ENCODE assay signal across 25 mouse cellular contexts in genomic region chr6:123175549-123175948, GRCm38 (mm10). TPM values are rescaled to one million over a fixed set of nuclear protein-coding genes. Genes with fewer than 3 reads are reported as not detected.
DNase-seq lines count a peak whose midpoint lies in the region; ATAC-seq lines count a peak whose summit lies in the region.
"Had no signal": no experiment of that assay in that cellular context is flagged by ENCODE, and none has a peak within 500 bp of the region (broad histone marks: within the 10 kb centered on the region; RNA-seq: fewer than 3 reads in every experiment).

No protein-coding gene starts in this region.

- no peaks in the 10 kb centered on the region for H3K9me3 ChIP-seq in liver, embryonic 16.5 days (replicated peaks; ENCODE audit: control insufficient read depth, low read length)
- H3K9me3 ChIP-seq in liver, embryonic 11.5 days (ENCODE audit: control insufficient read depth, low read length) = no peaks in the 10 kb centered on the region
- H3K9me3 ChIP-seq: embryonic facial prominence, embryonic 13.5 days; forebrain, embryonic 12.5 days; heart, embryonic 10.5 days; hindbrain, embryonic 15.5 days had no signal

- 0 out of 2 replicates have a peak, but pooled peaks have one; percentile 48 for ATAC-seq in liver, embryonic 16.5 days (ENCODE audit: low read depth)
- no peak for ATAC-seq in liver, embryonic 11.5 days (replicated peaks; ENCODE audit: low FRiP score)
- ATAC-seq in common myeloid progenitor, adult 5-6 weeks (replicated peaks; ENCODE audit: low read depth, poor library complexity, severe bottlenecking) = peak; percentile 77
- peak; percentile 82 for ATAC-seq in megakaryocyte, adult 5-6 weeks (ENCODE audit: poor library complexity, severe bottlenecking)
- ATAC-seq: forebrain, embryonic 16.5 days had no signal

- no peaks in the 10 kb centered on the region for H3K27me3 ChIP-seq in liver, embryonic 16.5 days (ENCODE audit: control insufficient read depth, insufficient read depth, low read depth, low read length)
- H3K27me3 ChIP-seq in liver, embryonic 11.5 days (replicated peaks; ENCODE audit: control insufficient read depth, insufficient read depth, low read length) = no peaks in the 10 kb centered on the region
- H3K27me3 ChIP-seq: embryonic facial prominence, embryonic 13.5 days; forebrain, embryonic 12.5 days; hindbrain, embryonic 15.5 days had no signal

- no peak overlapping the region for H3K4me3 ChIP-seq in liver, embryonic 16.5 days (ENCODE audit: low read depth, low read length)
- no peak overlapping the region for H3K4me3 ChIP-seq in liver, embryonic 11.5 days (ENCODE audit: low read depth, low read length)
- H3K4me3 ChIP-seq: embryonic facial prominence, embryonic 13.5 days; forebrain, embryonic 12.5 days; heart, embryonic 10.5 days; hindbrain, embryonic 15.5 days had no signal

- no peaks in the 10 kb centered on the region for H3K4me1 ChIP-seq in liver, embryonic 16.5 days (ENCODE audit: control insufficient read depth, low read depth, low read length)
- no peaks in the 10 kb centered on the region for H3K4me1 ChIP-seq in liver, embryonic 11.5 days (replicated peaks; ENCODE audit: control insufficient read depth, insufficient read depth, low read length)
- H3K4me1 ChIP-seq: embryonic facial prominence, embryonic 13.5 days; forebrain, embryonic 12.5 days; heart, embryonic 10.5 days; hindbrain, embryonic 15.5 days had no signal

- no peaks in the 10 kb centered on the region for H3K36me3 ChIP-seq in liver, embryonic 16.5 days (ENCODE audit: control insufficient read depth, insufficient read depth)
- no peaks in the 10 kb centered on the region for H3K36me3 ChIP-seq in liver, embryonic 11.5 days (ENCODE audit: control insufficient read depth, insufficient read depth, low read length)
- H3K36me3 ChIP-seq: embryonic facial prominence, embryonic 13.5 days; forebrain, embryonic 12.5 days; heart, embryonic 10.5 days; hindbrain, embryonic 15.5 days had no signal

- 26% methylated on average over 1 of the region's 1 CpGs for WGBS in liver, embryonic 16.5 days (ENCODE audit: insufficient replicate concordance)
- 90% methylated on average over 1 of the region's 1 CpGs for WGBS in liver, embryonic 11.5 days

- H3K27ac ChIP-seq in liver, embryonic 16.5 days (ENCODE audit: low read length) = peak overlapping the region; percentile 22; the same call in 1 of the 2 replicates
- no peak overlapping the region for H3K27ac ChIP-seq in liver, embryonic 11.5 days (ENCODE audit: low read depth, low read length)
- H3K27ac ChIP-seq: embryonic facial prominence, embryonic 13.5 days; forebrain, embryonic 12.5 days; heart, embryonic 10.5 days; hindbrain, embryonic 15.5 days had no signal

- no peak overlapping the region for H3K4me2 ChIP-seq in liver, embryonic 16.5 days (ENCODE audit: low read depth, low read length)
- H3K4me2 ChIP-seq in liver, embryonic 11.5 days = no peak overlapping the region
- H3K4me2 ChIP-seq: embryonic facial prominence, embryonic 13.5 days; forebrain, embryonic 12.5 days; hindbrain, embryonic 15.5 days had no signal

- DNase-seq in liver, embryonic 11.5 days (ENCODE audit: low spot score) = no peak
- DNase-seq in 416B (ENCODE audit: low read depth) = peak; percentile 45
- DNase-seq in T-cell, adult 2 months (ENCODE audit: low spot score) = no peak
- DNase-seq in ovary, postnatal 14 days (ENCODE audit: low spot score) = no peak
- DNase-seq in urinary bladder, postnatal 25 days (ENCODE audit: low spot score) = no peak
- DNase-seq: adrenal gland, postnatal 10 days; cerebellum, adult 11-12 months; cerebellum, adult 9-10 months; cerebellum, postnatal 25 days; gastrocnemius, postnatal 14 days; heart, adult 11 months; heart, postnatal 10 days had no signal

- no peak overlapping the region for H3K9ac ChIP-seq in liver, embryonic 16.5 days (ENCODE audit: low read depth, low read length)
- H3K9ac ChIP-seq in liver, embryonic 11.5 days (ENCODE audit: low read depth, low read length) = no peak overlapping the region
- H3K9ac ChIP-seq: embryonic facial prominence, embryonic 13.5 days; forebrain, embryonic 12.5 days; hindbrain, embryonic 15.5 days had no signal

RNA-seq across cellular contexts. Expression of gene Clec4b2, which starts 2.9 kb away (rescaled TPM):
- polyA plus RNA-seq in liver, embryonic 16.5 days (2015; fragmentation: Nextera tagmentation; extraction: Ambion mirVana) = 0.22 and 0.45 TPM in 2 replicates
- polyA plus RNA-seq in liver, embryonic 11.5 days (2014; fragmentation: Nextera tagmentation; extraction: Ambion mirVana) = not detected in 2 replicates
- 0.73 TPM in 1 of 2 replicates, not detected in the other for total RNA-seq in common myeloid progenitor, adult 5-6 weeks (2017)
- total RNA-seq in megakaryocyte, adult 5-6 weeks (2015) = 1.4 and 3.3 TPM in 2 replicates
- total RNA-seq in megakaryocyte, adult 5-6 weeks (2017) = 1.7 and 3.3 TPM in 2 replicates
- total RNA-seq: adrenal gland, postnatal 10 days; ES-E14; gastrocnemius, adult 18-20 months; gastrocnemius, postnatal 14 days; heart, postnatal 10 days had no signal
- polyA plus RNA-seq: embryonic facial prominence, embryonic 13.5 days; forebrain, embryonic 12.5 days; forebrain, embryonic 16.5 days; frontal cortex, adult 2 months; heart, embryonic 10.5 days; heart, embryonic 14.5 days; hindbrain, embryonic 11.5 days; hindbrain, embryonic 15.5 days had no signal

RNA-seq across cellular contexts. Expression of gene Clec4n, which starts 54.1 kb away (rescaled TPM):
- polyA plus RNA-seq in liver, embryonic 16.5 days (2015; fragmentation: Nextera tagmentation; extraction: Ambion mirVana) = 20.2 and 22.1 TPM in 2 replicates
- 2.6 and 3.1 TPM in 2 replicates for polyA plus RNA-seq in liver, embryonic 11.5 days (2014; fragmentation: Nextera tagmentation; extraction: Ambion mirVana)
- total RNA-seq in common myeloid progenitor, adult 5-6 weeks (2017) = not detected in 2 replicates
- total RNA-seq in megakaryocyte, adult 5-6 weeks (2015) = 1.5 and 2.3 TPM in 2 replicates
- total RNA-seq in megakaryocyte, adult 5-6 weeks (2017) = 2.4 and 2.5 TPM in 2 replicates
- total RNA-seq: ES-E14 had no signal
